11 mouse cellular contexts compared by ENCODE assay signal in genomic region chr12:26679887-26680567, GRCm38 (mm10).
DNase-seq lines count a peak whose midpoint lies in the region; ATAC-seq and TF ChIP-seq lines count a peak whose summit lies in the region.
"Had no signal": no experiment of that assay in that cellular context is flagged by ENCODE, and none has a peak within 500 bp of the region (broad histone marks: within the 10 kb centered on the region; RNA-seq: fewer than 3 reads in every experiment).

No protein-coding gene starts in this region.

- H3K36me3 ChIP-seq in forebrain, embryonic 11.5 days (ENCODE audit: control insufficient read depth, insufficient read depth, low read length): no peaks in the 10 kb centered on the region
- no peaks in the 10 kb centered on the region for H3K36me3 ChIP-seq in forebrain, embryonic 10.5 days (replicated peaks)
- no peaks in the 10 kb centered on the region for H3K36me3 ChIP-seq in forebrain, embryonic 13.5 days (ENCODE audit: poor library complexity, severe bottlenecking)
- no peaks in the 10 kb centered on the region for H3K36me3 ChIP-seq in midbrain, embryonic 16.5 days (ENCODE audit: control insufficient read depth, insufficient read depth, low read length)
- no peaks in the 10 kb centered on the region for H3K36me3 ChIP-seq in stomach, postnatal 0 days (ENCODE audit: control insufficient read depth, insufficient read depth, low read length)
- H3K36me3 ChIP-seq: heart, embryonic 15.5 days had no signal

- H3K9me3 ChIP-seq in forebrain, embryonic 11.5 days (ENCODE audit: control insufficient read depth, low read length): no peaks in the 10 kb centered on the region
- H3K9me3 ChIP-seq in forebrain, embryonic 10.5 days: no peaks in the 10 kb centered on the region
- H3K9me3 ChIP-seq in forebrain, embryonic 13.5 days (replicated peaks): no peaks in the 10 kb centered on the region
- no peaks in the 10 kb centered on the region for H3K9me3 ChIP-seq in midbrain, embryonic 16.5 days (replicated peaks; ENCODE audit: control insufficient read depth, low read length, poor library complexity, severe bottlenecking)
- H3K9me3 ChIP-seq in stomach, postnatal 0 days (ENCODE audit: control insufficient read depth, low read length): no peaks in the 10 kb centered on the region
- H3K9me3 ChIP-seq: heart, embryonic 15.5 days had no signal

- H3K4me2 ChIP-seq in forebrain, embryonic 11.5 days (ENCODE audit: low read depth, low read length, severe bottlenecking): no peak overlapping the region
- H3K4me2 ChIP-seq in forebrain, embryonic 13.5 days: no peak overlapping the region
- H3K4me2 ChIP-seq in midbrain, embryonic 16.5 days (ENCODE audit: low read length): no peak overlapping the region
- H3K4me2 ChIP-seq in stomach, postnatal 0 days (replicated peaks; ENCODE audit: low read depth): no peak overlapping the region
- H3K4me2 ChIP-seq: heart, embryonic 15.5 days had no signal

- no peak for ATAC-seq in forebrain, embryonic 11.5 days (replicated peaks; ENCODE audit: low FRiP score)
- ATAC-seq in forebrain, embryonic 13.5 days: peak; percentile 94
- ATAC-seq in midbrain, embryonic 16.5 days: no peak
- no peak for ATAC-seq in stomach, postnatal 0 days (ENCODE audit: low FRiP score, low TSS enrichment)

- H3K9ac ChIP-seq in forebrain, embryonic 11.5 days (ENCODE audit: low read length): no peak overlapping the region
- H3K9ac ChIP-seq in forebrain, embryonic 13.5 days: no peak overlapping the region
- H3K9ac ChIP-seq in midbrain, embryonic 16.5 days (ENCODE audit: low read depth, low read length): no peak overlapping the region
- no peak overlapping the region for H3K9ac ChIP-seq in stomach, postnatal 0 days (ENCODE audit: low read length)
- H3K9ac ChIP-seq: heart, embryonic 15.5 days had no signal

- no peaks in the 10 kb centered on the region for H3K27me3 ChIP-seq in forebrain, embryonic 11.5 days (ENCODE audit: control insufficient read depth, insufficient read depth, low read length)
- no peaks in the 10 kb centered on the region for H3K27me3 ChIP-seq in forebrain, embryonic 10.5 days (ENCODE audit: poor library complexity, severe bottlenecking)
- H3K27me3 ChIP-seq in forebrain, embryonic 13.5 days: no peaks in the 10 kb centered on the region
- H3K27me3 ChIP-seq in midbrain, embryonic 16.5 days (ENCODE audit: control insufficient read depth, insufficient read depth, low read depth, low read length): no peaks in the 10 kb centered on the region
- H3K27me3 ChIP-seq in stomach, postnatal 0 days (ENCODE audit: control insufficient read depth, insufficient read depth, low read length): no peaks in the 10 kb centered on the region
- H3K27me3 ChIP-seq: heart, embryonic 15.5 days had no signal

- no peak for TF ChIP-seq EP300 in stomach, postnatal 0 days (optimal IDR thresholded peaks at IDR 0.05)

- no peaks in the 10 kb centered on the region for H3K4me1 ChIP-seq in forebrain, embryonic 11.5 days (replicated peaks; ENCODE audit: control insufficient read depth, insufficient read depth, low read length)
- H3K4me1 ChIP-seq in forebrain, embryonic 10.5 days: no peaks in the 10 kb centered on the region
- H3K4me1 ChIP-seq in forebrain, embryonic 13.5 days: peaks cover 18% of the 10 kb centered on the region
- peaks cover 9% of the 10 kb centered on the region; the same call in 1 of the 2 replicates for H3K4me1 ChIP-seq in midbrain, embryonic 16.5 days (ENCODE audit: control insufficient read depth, insufficient read depth, low read length)
- H3K4me1 ChIP-seq in stomach, postnatal 0 days (replicated peaks; ENCODE audit: control insufficient read depth, insufficient read depth): no peaks in the 10 kb centered on the region
- H3K4me1 ChIP-seq: heart, embryonic 15.5 days had no signal

- 73% methylated on average over 9 of the region's 9 CpGs for WGBS in forebrain, embryonic 11.5 days
- 86% methylated on average over 9 of the region's 9 CpGs for WGBS in forebrain, embryonic 10.5 days
- 38% methylated on average over 9 of the region's 9 CpGs for WGBS in forebrain, embryonic 13.5 days
- 30% methylated on average over 9 of the region's 9 CpGs for WGBS in midbrain, embryonic 16.5 days
- WGBS in stomach, postnatal 0 days: 64% methylated on average over 9 of the region's 9 CpGs

- H3K27ac ChIP-seq in forebrain, embryonic 11.5 days (ENCODE audit: low read depth, low read length): 0 out of 2 replicates have a peak overlapping the region, but pooled peaks have one; percentile 8
- H3K27ac ChIP-seq in forebrain, embryonic 10.5 days: no peak overlapping the region
- peak overlapping the region; percentile 84 for H3K27ac ChIP-seq in forebrain, embryonic 13.5 days
- H3K27ac ChIP-seq in midbrain, embryonic 16.5 days (ENCODE audit: low read length): peak overlapping the region; percentile 66
- H3K27ac ChIP-seq in stomach, postnatal 0 days (replicated peaks): no peak overlapping the region
- H3K27ac ChIP-seq: heart, embryonic 15.5 days had no signal

- no peak overlapping the region for H3K4me3 ChIP-seq in forebrain, embryonic 11.5 days (ENCODE audit: low read depth, low read length)
- H3K4me3 ChIP-seq in forebrain, embryonic 10.5 days: no peak overlapping the region
- H3K4me3 ChIP-seq in forebrain, embryonic 13.5 days: no peak overlapping the region
- no peak overlapping the region for H3K4me3 ChIP-seq in midbrain, embryonic 16.5 days (ENCODE audit: low read depth, low read length)
- no peak overlapping the region for H3K4me3 ChIP-seq in stomach, postnatal 0 days (ENCODE audit: low read depth, low read length)
- H3K4me3 ChIP-seq: heart, embryonic 15.5 days had no signal

- DNase-seq in forebrain, embryonic 11.5 days (ENCODE audit: low spot score): no peak
- no peak for DNase-seq in forebrain, embryonic 10.5 days (ENCODE audit: extremely low spot score, low spot score)
- peak; percentile 23 for DNase-seq in layer of hippocampus, adult 11-12 months (ENCODE audit: low spot score)
- DNase-seq in urinary bladder, postnatal 4 days (ENCODE audit: low spot score in 2 of 2): no peak
- DNase-seq in heart, postnatal 14 days: no peak
- no peak for DNase-seq in stomach, postnatal 0 days (ENCODE audit: low spot score)
- DNase-seq: kidney, adult 18-20 months; liver had no signal

- intact Hi-C loops in heart, postnatal 14 days (cut with DNase I): no loop called here

- TF ChIP-seq CTCF in stomach, postnatal 0 days (IDR thresholded peaks at IDR 0.05; ENCODE audit: low read depth): no peak

Comparison
In these comparisons a context has a peak if more than half of its experiments do, and no peak if none do; other contexts are left out.
1. H3K27ac ChIP-seq: peak in forebrain, embryonic 11.5 days (single experiment), forebrain, embryonic 13.5 days (single experiment) and midbrain, embryonic 16.5 days (single experiment); none in forebrain, embryonic 10.5 days (single experiment) and stomach, postnatal 0 days (single experiment).